Mouse (Mus musculus) c-Kit-negative CD71-positive TER-119-positive erythroid progenitor cells, embryonic 14.5 days (primary cell): ENCODE measurements at regions not wholly inside any gene's neighbourhood (a gene's known extent, or its start where the extent isn't known, plus 50 kb on each side); places are given as distances from the start of the nearest gene placed in this dataset.

Source experiments
- DNase-seq: peaks from one replicate; pipeline ENCODE4 v3.0.0-alpha.2; 2013; ENCODE audit warnings: low read depth, low spot score

GRCm38 (mm10) chr1:35825531-35825966, 242.7 kb upstream of the Hs6st1 start:
- DNase-seq: no peak

- DNase-seq: no peak
Observed at GRCm38 (mm10) chr1:35826575-35827114, 241.6 kb upstream of the Hs6st1 start.

GRCm38 (mm10) chr1:35827471-35827870, 240.7 kb upstream of the Hs6st1 start:
- no peak for DNase-seq

GRCm38 (mm10) chr1:35834180-35834579, 234.0 kb upstream of the Hs6st1 start:
- no peak for DNase-seq

GRCm38 (mm10) chr1:35836552-35836951, 231.6 kb upstream of the Hs6st1 start:
- no peak for DNase-seq

- DNase-seq: no peak
Observed at GRCm38 (mm10) chr1:35838625-35839024, 229.6 kb upstream of the Hs6st1 start.

- DNase-seq: peak; percentile 26
Observed at GRCm38 (mm10) chr1:35839446-35839845, 228.8 kb upstream of the Hs6st1 start.

- DNase-seq: no peak
Observed at GRCm38 (mm10) chr1:35841626-35842025, 226.6 kb upstream of the Hs6st1 start.

- no peak for DNase-seq
Observed at GRCm38 (mm10) chr1:35842707-35843106, 225.5 kb upstream of the Hs6st1 start.

GRCm38 (mm10) chr1:35843566-35843965, 224.6 kb upstream of the Hs6st1 start:
- DNase-seq: no peak

- DNase-seq: no peak
Observed at GRCm38 (mm10) chr1:35846224-35846936, 221.8 kb upstream of the Hs6st1 start.

- DNase-seq: no peak
Observed at GRCm38 (mm10) chr1:35848160-35848954, 219.8 kb upstream of the Hs6st1 start.

- DNase-seq: no peak
Observed at GRCm38 (mm10) chr1:35849406-35850190, 218.6 kb upstream of the Hs6st1 start.

GRCm38 (mm10) chr1:35850191-35850545, 218.0 kb upstream of the Hs6st1 start:
- DNase-seq: no peak

- no peak for DNase-seq
Observed at GRCm38 (mm10) chr1:35850566-35851085, 217.6 kb upstream of the Hs6st1 start.

- DNase-seq: no peak
Observed at GRCm38 (mm10) chr1:35851681-35852409, 216.4 kb upstream of the Hs6st1 start.

- DNase-seq: no peak
Observed at GRCm38 (mm10) chr1:35853018-35853417, 215.2 kb upstream of the Hs6st1 start.

GRCm38 (mm10) chr1:35855650-35856049, 212.6 kb upstream of the Hs6st1 start:
- DNase-seq: no peak

- DNase-seq: no peak
Observed at GRCm38 (mm10) chr1:35858342-35858741, 209.9 kb upstream of the Hs6st1 start.

- DNase-seq: no peak
Observed at GRCm38 (mm10) chr1:35860779-35861178, 207.4 kb upstream of the Hs6st1 start.

- DNase-seq: no peak
Observed at GRCm38 (mm10) chr1:35862196-35862595, 206.0 kb upstream of the Hs6st1 start.
